Mouse (Mus musculus) hindbrain, postnatal 0 days (tissue): ENCODE data around the gene Vinac1. TPM values are rescaled to one million over a fixed set of nuclear protein-coding genes. Genes with fewer than 3 reads are reported as not detected.

ENCODE experiments used
- ATAC-seq: fragments of 200-750 bp; cut with Nextera tagmentation; 2 replicates; pipeline ENCODE4 v1.8.0; 2017; ENCODE audit warnings: mild to moderate bottlenecking, moderate TSS enrichment, moderate library complexity
- DNase-seq: peaks from one replicate; pipeline ENCODE4 v3.0.0-alpha.2; 2015; ENCODE audit warnings: low spot score
- H3K27ac ChIP-seq: fragments of 300-500 bp; sonication (generic); 2 replicates; pipeline ENCODE4 v1.5.1; 2014; ENCODE audit warnings: mild to moderate bottlenecking
- H3K27me3 ChIP-seq: fragments of 300-500 bp; sonication (generic); 2 replicates; pipeline ENCODE4 v1.6.1; 2014; ENCODE audit warnings: low read length, mixed read lengths; ENCODE audit not compliant: insufficient read depth
- H3K36me3 ChIP-seq: fragments of 300-500 bp; sonication (generic); 2 replicates; pipeline ENCODE4 v1.6.1; 2014; ENCODE audit warnings: low read length, mixed read lengths; ENCODE audit not compliant: insufficient read depth
- H3K4me1 ChIP-seq: fragments of 300-500 bp; sonication (generic); 2 replicates; pipeline ENCODE4 v1.6.1; 2014; ENCODE audit warnings: antibody characterized with exemption, low read length, mixed read lengths; ENCODE audit not compliant: insufficient read depth
- H3K4me2 ChIP-seq: fragments of 300-500 bp; sonication (generic); 2 replicates; pipeline ENCODE4 v1.6.1; 2014; ENCODE audit warnings: low read depth, mild to moderate bottlenecking, low read length, moderate library complexity, mixed read lengths
- H3K4me3 ChIP-seq: fragments of 300-500 bp; sonication (generic); 2 replicates; pipeline ENCODE4 v1.5.1; 2014; ENCODE audit warnings: low read length
- H3K9ac ChIP-seq: fragments of 300-500 bp; sonication (generic); replicated peaks from 2 replicates; pipeline ENCODE4 v1.6.1; 2014; ENCODE audit warnings: mild to moderate bottlenecking, low read length, moderate library complexity, mixed read lengths
- H3K9me3 ChIP-seq: fragments of 300-500 bp; sonication (generic); 2 replicates; pipeline ENCODE4 v1.6.1; 2016; ENCODE audit warnings: low read length, mixed read lengths
- CTCF ChIP-seq: IDR thresholded peaks from 2 replicates; pipeline ENCODE4 v1.5.1; 2016; ENCODE audit warnings: antibody characterized with exemption, control low read depth, low read depth
- WGBS: fragments of 180-500 bp; shearing (Covaris S2); extraction: QIAGEN DNeasy Blood & Tissue Kit; methylation state at CpG from one replicate; pipeline ENCODE4 v1.1.7; 2014; 5-methylcytosine and 5-hydroxymethylcytosine counted together
- polyA plus RNA-seq: library from polyadenylated mRNA; unstranded; fragments of >200 nt; fragmentation: Nextera tagmentation; extraction: Ambion mirVana; gene quantifications from 2 replicates; pipeline ENCODE4 v1.2.1, GENCODE M21; 2015
- total RNA-seq: library from RNA; depleted of rRNA; stranded (reverse); fragments of >200 nt; gene quantifications from 2 replicates; pipeline ENCODE4 v1.2.3, GENCODE M21; 2014; rRNA removed

Gene Vinac1
- total RNA-seq: 1.5 TPM in 2 replicates
- 0.71 and 0.86 TPM in 2 replicates for polyA plus RNA-seq

DNA sequence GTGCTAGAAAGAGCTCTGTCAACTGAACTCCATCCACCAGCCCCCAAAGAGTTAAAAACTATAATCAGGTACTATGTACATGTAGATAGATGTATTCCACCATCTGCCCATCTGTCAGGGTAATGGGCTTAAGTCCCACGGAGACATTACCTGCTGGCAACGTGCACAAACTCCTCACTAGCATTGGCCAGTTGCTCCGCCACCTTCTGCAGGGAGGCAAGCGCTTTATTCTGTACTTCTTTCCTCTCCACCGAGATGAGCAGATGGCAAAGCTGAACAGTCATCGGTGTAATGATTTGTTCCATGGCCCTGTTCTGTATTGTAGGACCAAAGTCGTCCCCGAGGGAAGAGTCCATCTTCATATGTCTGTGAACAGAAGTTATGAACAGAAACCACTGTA is at the start of gene Vinac1:
TSS of gene Vinac1 (minus strand) at position 362 of the 400 bp plus-strand sequence.
- H3K27me3 ChIP-seq: no peaks in the 10 kb centered on the region
- peak; percentile 44 for DNase-seq
- WGBS: 66% methylated on average over 8 of the region's 8 CpGs
- no peaks in the 10 kb centered on the region for H3K36me3 ChIP-seq
- no peaks in the 10 kb centered on the region for H3K9me3 ChIP-seq
- no peak within 1 kb of the TSS for H3K27ac ChIP-seq
- no peak within 1 kb of the TSS for H3K4me2 ChIP-seq
- no peak within 1 kb of the TSS for H3K4me3 ChIP-seq
- ATAC-seq: 0 out of 2 replicates have a peak, but pooled peaks have one; percentile 43
- no peaks in the 10 kb centered on the region for H3K4me1 ChIP-seq
- no peak for TF ChIP-seq CTCF
- no peak within 1 kb of the TSS for H3K9ac ChIP-seq

DNA sequence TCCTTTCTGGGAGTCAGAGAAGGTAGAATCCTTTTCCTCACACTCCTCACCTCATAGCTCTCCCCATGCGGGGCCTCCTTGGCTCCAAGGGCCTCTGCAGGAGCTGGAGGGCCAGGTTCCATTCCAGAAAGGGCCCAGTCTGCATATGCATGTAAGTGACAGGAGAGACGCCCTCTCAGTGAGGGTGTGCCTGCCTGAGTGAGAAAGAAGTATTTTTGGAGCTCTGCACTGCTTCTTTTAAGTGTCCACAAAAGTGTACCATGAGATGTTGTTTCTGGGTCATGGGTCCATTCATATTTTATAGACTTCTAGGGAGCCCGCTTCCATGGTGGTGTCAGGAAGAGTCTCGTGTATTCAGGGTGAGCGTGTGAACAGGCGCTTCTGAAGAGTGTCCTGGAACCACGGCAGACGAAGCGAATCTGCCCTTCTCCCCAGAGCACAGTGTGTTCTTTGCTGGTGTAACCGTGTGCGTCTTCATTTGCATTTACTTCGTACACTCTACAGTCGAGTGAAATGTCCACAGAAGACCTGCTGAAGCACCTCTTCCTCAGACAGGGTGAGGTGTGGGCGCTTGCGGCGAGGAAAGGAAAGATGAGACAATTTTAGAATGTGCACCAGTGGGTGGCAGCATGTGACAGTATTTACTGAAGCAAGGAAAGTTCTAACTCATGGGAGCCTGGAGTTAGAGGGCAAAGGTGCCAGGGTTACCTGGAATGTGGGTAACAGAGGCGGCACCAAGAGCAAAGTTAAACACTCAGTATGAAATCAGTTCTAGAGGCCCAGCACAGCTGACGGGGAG is 46.2 kb upstream of the Vinac1 start:
- ATAC-seq (no peak), DNase-seq (no peak)
- Histone ChIP-seq H3K27me3 (no peaks in the 10 kb centered on the region), H3K4me1 (no peaks in the 10 kb centered on the region), H3K9ac (no peak overlapping the region), H3K4me2 (no peak overlapping the region), H3K9me3 (no peaks in the 10 kb centered on the region), H3K36me3 (peaks cover 25% of the 10 kb centered on the region), H3K27ac (no peak overlapping the region), H3K4me3 (no peak overlapping the region)
- 89% methylated on average over 18 of the region's 18 CpGs for WGBS
- peak; percentile 6; the same call in 1 of the 2 replicates for TF ChIP-seq CTCF

DNA sequence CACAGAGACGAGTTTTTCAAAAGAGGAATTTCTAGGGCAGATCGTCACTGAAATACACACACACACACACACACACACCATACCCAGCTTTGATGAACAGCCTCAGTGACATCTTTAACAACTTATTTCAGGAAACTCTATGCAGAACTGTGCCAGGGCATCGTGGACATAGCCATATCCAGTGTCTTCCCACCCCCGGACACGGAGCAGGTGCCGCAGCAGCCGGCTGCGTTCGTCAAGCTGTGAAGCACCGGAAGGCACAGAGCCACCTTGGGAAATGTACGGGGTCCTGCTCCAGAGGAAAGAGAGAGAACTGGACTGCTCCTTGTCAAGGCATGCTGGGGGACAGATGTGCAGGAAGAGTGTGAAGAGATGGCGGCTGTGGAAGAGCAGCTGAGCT is 44.8 kb upstream of the Vinac1 start:
- H3K9me3 ChIP-seq: no peaks in the 10 kb centered on the region
- peaks cover 35% of the 10 kb centered on the region for H3K36me3 ChIP-seq
- no peak for TF ChIP-seq CTCF
- no peak overlapping the region for H3K9ac ChIP-seq
- ATAC-seq: no peak
- H3K4me3 ChIP-seq: no peak overlapping the region
- no peaks in the 10 kb centered on the region for H3K27me3 ChIP-seq
- H3K27ac ChIP-seq: no peak overlapping the region
- H3K4me2 ChIP-seq: no peak overlapping the region
- no peak for DNase-seq
- H3K4me1 ChIP-seq: no peaks in the 10 kb centered on the region
- 88% methylated on average over 12 of the region's 12 CpGs for WGBS

DNA sequence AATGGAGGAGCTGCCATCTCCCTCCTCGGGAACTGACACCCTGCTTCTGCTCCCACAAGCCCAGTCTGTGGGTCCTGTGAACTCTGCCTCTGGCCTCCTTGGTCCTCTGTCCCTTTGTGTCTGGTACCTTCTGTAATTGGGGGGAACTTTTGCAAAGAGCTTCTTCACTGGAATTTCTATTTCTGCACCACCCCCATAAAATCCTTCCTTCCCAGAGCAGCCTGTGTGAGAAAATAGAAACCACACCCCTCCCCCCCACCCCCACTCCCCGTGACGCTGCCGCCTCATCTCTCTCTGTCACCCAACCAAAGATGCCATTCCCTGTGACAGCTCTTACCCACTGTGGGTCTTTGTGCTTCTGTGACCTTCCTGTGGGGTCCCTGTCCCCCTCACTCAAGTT is 42.4 kb upstream of the Vinac1 start:
- H3K27ac ChIP-seq: no peak overlapping the region
- H3K27me3 ChIP-seq: no peaks in the 10 kb centered on the region
- H3K9me3 ChIP-seq: no peaks in the 10 kb centered on the region
- WGBS: 50% methylated on average over 4 of the region's 4 CpGs
- ATAC-seq (no peak), DNase-seq (no peak)
- H3K4me3 ChIP-seq: no peak overlapping the region
- no peak overlapping the region for H3K4me2 ChIP-seq
- TF ChIP-seq CTCF: no peak
- H3K4me1 ChIP-seq: no peaks in the 10 kb centered on the region
- no peak overlapping the region for H3K9ac ChIP-seq
- peaks cover 42% of the 10 kb centered on the region for H3K36me3 ChIP-seq

DNA sequence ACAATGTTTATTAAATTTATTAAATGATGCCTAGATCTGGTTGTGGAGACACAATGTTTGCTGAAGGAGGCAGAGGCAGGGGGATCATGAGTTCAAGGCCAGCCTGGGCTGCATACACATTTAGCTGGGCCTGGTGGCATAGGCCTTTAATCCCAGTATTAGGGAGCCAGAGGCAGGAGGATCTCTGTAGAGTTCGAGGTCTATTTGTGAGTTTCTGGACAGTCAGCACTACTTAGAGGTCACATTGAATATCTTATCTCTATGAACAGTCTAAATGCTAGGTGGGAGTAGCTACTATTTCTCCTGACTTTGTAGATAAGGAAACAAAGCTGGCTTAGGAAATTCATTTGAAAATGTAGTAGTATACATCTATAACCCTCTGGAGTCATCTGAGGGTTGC is 39.5 kb upstream of the Vinac1 start:
- 96% methylated on average over 1 of the region's 1 CpGs for WGBS
- Histone ChIP-seq H3K27ac (no peak overlapping the region), H3K27me3 (no peaks in the 10 kb centered on the region), H3K9ac (no peak overlapping the region), H3K9me3 (no peaks in the 10 kb centered on the region), H3K4me1 (no peaks in the 10 kb centered on the region), H3K4me2 (no peak overlapping the region), H3K36me3 (peaks cover 37% of the 10 kb centered on the region), H3K4me3 (no peak overlapping the region)
- TF ChIP-seq CTCF: no peak
- ATAC-seq (no peak), DNase-seq (no peak)

DNA sequence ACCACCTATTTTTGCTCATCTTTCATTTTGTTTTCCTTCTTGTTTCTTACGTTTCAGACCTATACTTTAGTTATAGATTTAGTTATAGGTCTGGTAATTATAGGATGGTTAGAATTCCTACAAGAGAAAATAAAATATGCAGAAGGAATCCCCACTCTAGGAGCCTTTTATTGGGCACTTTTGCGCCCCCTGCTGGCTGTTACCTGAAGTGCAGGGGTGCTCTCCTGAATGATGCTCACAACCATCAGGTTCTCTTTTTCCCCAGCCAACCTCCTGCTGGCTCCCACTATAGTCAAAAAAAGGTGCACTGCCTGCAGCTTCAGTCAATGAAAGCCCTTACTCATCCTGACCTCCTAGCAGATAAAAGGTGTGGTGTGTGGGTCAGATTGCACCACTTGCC is 37.0 kb upstream of the Vinac1 start:
- 57% methylated on average over 2 of the region's 2 CpGs for WGBS
- H3K4me3 ChIP-seq: no peak overlapping the region
- TF ChIP-seq CTCF: peak; percentile 72
- no peaks in the 10 kb centered on the region for H3K9me3 ChIP-seq
- ATAC-seq: no peak
- no peaks in the 10 kb centered on the region for H3K27me3 ChIP-seq
- H3K9ac ChIP-seq: no peak overlapping the region
- no peak overlapping the region for H3K27ac ChIP-seq
- H3K4me2 ChIP-seq: no peak overlapping the region
- peaks cover 47% of the 10 kb centered on the region for H3K36me3 ChIP-seq
- peak; percentile 50 for DNase-seq
- H3K4me1 ChIP-seq: no peaks in the 10 kb centered on the region

DNA sequence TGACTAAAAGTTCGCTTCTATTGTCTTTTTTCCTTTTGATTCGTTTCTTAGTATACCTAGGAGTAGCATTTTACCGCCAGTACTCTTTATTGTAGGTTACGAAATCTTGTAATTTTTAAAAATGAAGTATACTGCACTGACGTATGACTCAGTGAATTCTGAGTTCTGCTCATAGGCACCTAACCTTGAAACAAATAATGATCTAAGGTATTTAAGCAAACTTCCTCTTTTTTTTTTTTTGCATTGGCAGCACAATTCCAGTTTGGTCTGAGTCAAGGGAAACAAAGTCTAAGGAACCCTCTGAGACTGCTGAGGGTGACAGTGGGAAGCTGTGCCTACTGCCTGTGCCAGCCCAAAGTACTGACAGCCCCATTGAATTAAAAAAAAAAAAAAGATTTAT is 35.5 kb upstream of the Vinac1 start:
- WGBS: 90% methylated on average over 5 of the region's 5 CpGs
- no peak overlapping the region for H3K4me3 ChIP-seq
- H3K4me2 ChIP-seq: no peak overlapping the region
- H3K9me3 ChIP-seq: no peaks in the 10 kb centered on the region
- no peak overlapping the region for H3K27ac ChIP-seq
- no peak for ATAC-seq
- no peak overlapping the region for H3K9ac ChIP-seq
- H3K27me3 ChIP-seq: no peaks in the 10 kb centered on the region
- H3K36me3 ChIP-seq: peaks cover 42% of the 10 kb centered on the region
- no peak for TF ChIP-seq CTCF
- H3K4me1 ChIP-seq: no peaks in the 10 kb centered on the region
- DNase-seq: no peak
